Mouse (Mus musculus) telencephalon, adult 2 months (tissue): ENCODE measurements around the gene Gm13030.
A peak's percentile ranks its signal among the peaks of the same experiment; 100 is the strongest.
"Not testable (repeated sequence)": the region's sequence is repeated elsewhere in the genome, so short reads cannot be mapped to it uniquely, and the experiment has no call there.

Source experiments
- DNase-seq: peaks from one replicate; pipeline ENCODE4 v3.0.0-alpha.2; 2011; ENCODE audit warnings: low read depth, low spot score

Gene Gm13030

GRCm38 (mm10) chr4:138873864-138874263, at the start of gene Gm13030:
Gene Gm13030, minus strand, starts transcription at chr4:138873964.
- DNase-seq: no peak

- peak; percentile 78 for DNase-seq
Measured at GRCm38 (mm10) chr4:138922131-138922459, 48.3 kb upstream of the Gm13030 start.

GRCm38 (mm10) chr4:138921254-138922130, 47.7 kb upstream of the Gm13030 start:
- no peak for DNase-seq

- no peak for DNase-seq
Measured at GRCm38 (mm10) chr4:138917282-138917681, 43.5 kb upstream of the Gm13030 start.

- peak; percentile 85 for DNase-seq
Measured at GRCm38 (mm10) chr4:138913797-138914196, 40.0 kb upstream of the Gm13030 start, which contains the start of gene Otud3. Gene Otud3, minus strand, starts transcription at chr4:138913945.

- DNase-seq: no peak
Measured at GRCm38 (mm10) chr4:138913141-138913787, 39.5 kb upstream of the Gm13030 start.

- DNase-seq: no peak
Measured at GRCm38 (mm10) chr4:138905624-138906337, 32.0 kb upstream of the Gm13030 start.

GRCm38 (mm10) chr4:138899361-138899760, 25.6 kb upstream of the Gm13030 start:
- DNase-seq: peak; percentile 49

- not testable (repeated sequence) for DNase-seq
Measured at GRCm38 (mm10) chr4:138893789-138894188, 20.0 kb upstream of the Gm13030 start.

GRCm38 (mm10) chr4:138892655-138893054, 18.9 kb upstream of the Gm13030 start:
- DNase-seq: no peak

GRCm38 (mm10) chr4:138889635-138890034, 15.9 kb upstream of the Gm13030 start:
- no peak for DNase-seq

GRCm38 (mm10) chr4:138889165-138889564, 15.4 kb upstream of the Gm13030 start:
- DNase-seq: no peak

- DNase-seq: no peak
Measured at GRCm38 (mm10) chr4:138884261-138884660, 10.5 kb upstream of the Gm13030 start.

GRCm38 (mm10) chr4:138882179-138882578, 8.4 kb upstream of the Gm13030 start:
- no peak for DNase-seq

- no peak for DNase-seq
Measured at GRCm38 (mm10) chr4:138880811-138881584, 7.2 kb upstream of the Gm13030 start.

GRCm38 (mm10) chr4:138879808-138880207, 6.0 kb upstream of the Gm13030 start:
- no peak for DNase-seq

- DNase-seq: no peak
Measured at GRCm38 (mm10) chr4:138878783-138879182, 5.0 kb upstream of the Gm13030 start.

GRCm38 (mm10) chr4:138877731-138878130, 4.0 kb upstream of the Gm13030 start, which contains the start of gene Pla2g2e:
Gene Pla2g2e, plus strand, starts transcription at chr4:138877942.
- no peak for DNase-seq

GRCm38 (mm10) chr4:138875986-138876385, 2.2 kb upstream of the Gm13030 start:
- no peak for DNase-seq

- DNase-seq: not testable (repeated sequence)
Measured at GRCm38 (mm10) chr4:138875275-138875674, 1.5 kb upstream of the Gm13030 start.

- DNase-seq: no peak
Measured at GRCm38 (mm10) chr4:138868666-138869065, 5.1 kb downstream of the Gm13030 start.
